8 mouse cellular contexts compared by ENCODE assay signal in the genomic region with DNA sequence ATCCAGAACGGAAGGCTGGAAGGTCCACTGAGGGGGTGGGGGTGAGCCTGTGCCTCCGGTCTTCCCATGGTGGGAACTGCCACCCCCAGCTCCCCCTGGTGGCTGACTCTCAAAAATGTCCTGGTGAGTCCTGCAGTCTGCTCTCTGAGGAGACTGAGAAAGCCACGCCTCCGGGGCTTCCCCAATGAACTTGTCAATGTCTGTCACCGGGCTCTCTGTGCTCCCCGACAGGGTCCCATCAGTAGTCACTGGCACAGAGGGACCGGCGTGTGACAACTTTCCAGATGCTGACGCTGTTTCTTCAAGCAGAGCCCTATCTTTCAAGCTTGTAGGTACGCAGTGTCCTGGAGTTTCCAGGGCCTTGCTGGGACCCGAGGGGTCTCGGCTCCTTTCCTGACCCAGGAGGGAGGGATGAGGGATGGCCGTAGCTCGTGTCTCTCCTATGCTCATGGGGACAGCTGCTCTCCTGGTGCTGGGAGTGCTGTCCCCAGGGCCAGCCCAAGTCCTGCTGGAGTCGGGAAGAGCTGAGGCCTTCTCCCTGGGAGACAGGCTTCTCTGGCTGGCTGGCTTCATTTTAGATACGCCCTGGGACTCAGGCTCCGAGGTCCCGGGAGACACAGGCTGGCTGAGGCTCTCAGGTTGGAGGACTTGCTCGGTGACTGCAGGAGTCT. TPM values are rescaled to one million over a fixed set of nuclear protein-coding genes. Genes with fewer than 3 reads are reported as not detected.
DNase-seq lines count a peak whose midpoint lies in the region; ATAC-seq lines count a peak whose summit lies in the region.

No protein-coding gene starts in this region.

- peak; percentile 53 for DNase-seq in 3T3-L1 (ENCODE audit: low read depth, low spot score)
- peak; percentile 84 for DNase-seq in adrenal gland, postnatal 25 days
- peak; percentile 92 to 93 for DNase-seq in heart, adult 18-20 months
- DNase-seq in kidney, adult 18-20 months = peak; percentile 75
- DNase-seq in spleen, postnatal 10 days (ENCODE audit: low spot score in 2 of 2) = peak; percentile 64 to 90

- H3K9ac ChIP-seq in embryonic facial prominence, embryonic 12.5 days = peak overlapping the region; percentile 12; the same call in 1 of the 2 replicates
- peak overlapping the region; percentile 39 for H3K9ac ChIP-seq in limb, embryonic 13.5 days
- H3K9ac ChIP-seq in midbrain, embryonic 15.5 days = no peak overlapping the region

- H3K4me1 ChIP-seq in embryonic facial prominence, embryonic 12.5 days = peaks cover 4% of the 10 kb centered on the region; the same call in 1 of the 2 replicates
- peaks cover 23% of the 10 kb centered on the region for H3K4me1 ChIP-seq in limb, embryonic 13.5 days
- peaks cover 15% of the 10 kb centered on the region for H3K4me1 ChIP-seq in midbrain, embryonic 15.5 days

- peak overlapping the region; percentile 48 for H3K4me2 ChIP-seq in embryonic facial prominence, embryonic 12.5 days (replicated peaks)
- peak overlapping the region; percentile 58 for H3K4me2 ChIP-seq in limb, embryonic 13.5 days (replicated peaks)
- peak overlapping the region; percentile 44 for H3K4me2 ChIP-seq in midbrain, embryonic 15.5 days

- WGBS in embryonic facial prominence, embryonic 12.5 days = 4% methylated on average over 19 of the region's 19 CpGs
- WGBS in limb, embryonic 13.5 days = 10% methylated on average over 19 of the region's 19 CpGs
- 2% methylated on average over 19 of the region's 19 CpGs for WGBS in midbrain, embryonic 15.5 days

- ATAC-seq in embryonic facial prominence, embryonic 12.5 days (ENCODE audit: insufficient number of reproducible peaks, insufficient read depth, low FRiP score, low TSS enrichment) = peak; percentile 74
- peak; percentile 72; the same call in 1 of the 2 replicates for ATAC-seq in limb, embryonic 13.5 days (ENCODE audit: low FRiP score, low read depth)
- ATAC-seq in midbrain, embryonic 15.5 days (replicated peaks) = peak; percentile 41

- 0 out of 2 replicates have a peak, but pooled peaks cover 4% of the 10 kb centered on the region for H3K27me3 ChIP-seq in embryonic facial prominence, embryonic 12.5 days
- H3K27me3 ChIP-seq in limb, embryonic 13.5 days = 0 out of 2 replicates have a peak, but pooled peaks cover 8% of the 10 kb centered on the region
- 0 out of 2 replicates have a peak, but pooled peaks cover 9% of the 10 kb centered on the region for H3K27me3 ChIP-seq in midbrain, embryonic 15.5 days (replicated peaks)

- peak overlapping the region; percentile 22 for H3K4me3 ChIP-seq in embryonic facial prominence, embryonic 12.5 days
- H3K4me3 ChIP-seq in limb, embryonic 13.5 days = peak overlapping the region; percentile 32
- peak overlapping the region; percentile 11; the same call in 1 of the 2 replicates for H3K4me3 ChIP-seq in midbrain, embryonic 15.5 days

- H3K27ac ChIP-seq in embryonic facial prominence, embryonic 12.5 days = no peak overlapping the region
- no peak overlapping the region for H3K27ac ChIP-seq in limb, embryonic 13.5 days
- no peak overlapping the region for H3K27ac ChIP-seq in midbrain, embryonic 15.5 days

- H3K9me3 ChIP-seq in embryonic facial prominence, embryonic 12.5 days = 0 out of 2 replicates have a peak, but pooled peaks cover 3% of the 10 kb centered on the region
- H3K9me3 ChIP-seq in limb, embryonic 13.5 days = no peaks in the 10 kb centered on the region
- no peaks in the 10 kb centered on the region for H3K9me3 ChIP-seq in midbrain, embryonic 15.5 days

- peaks cover 7% of the 10 kb centered on the region; the same call in 1 of the 2 replicates for H3K36me3 ChIP-seq in embryonic facial prominence, embryonic 12.5 days
- H3K36me3 ChIP-seq in limb, embryonic 13.5 days = peaks cover 19% of the 10 kb centered on the region
- no peaks in the 10 kb centered on the region for H3K36me3 ChIP-seq in midbrain, embryonic 15.5 days (replicated peaks)

RNA-seq across cellular contexts. Expression of gene 1810049J17Rik, which starts 54.1 kb away (rescaled TPM):
- not detected in 2 replicates for total RNA-seq in adrenal gland, postnatal 25 days (2021)
- 1.7 and 2.0 TPM in 2 replicates for polyA plus RNA-seq in embryonic facial prominence, embryonic 12.5 days (2016; fragmentation: Nextera tagmentation; extraction: Ambion mirVana)
- total RNA-seq in heart, adult 18-20 months (2021) = 1 to 10 TPM; 1.1 to 1.2 TPM
- 0.84 TPM in 1 of 2 replicates, not detected in the other for polyA plus RNA-seq in limb, embryonic 13.5 days (2015; fragmentation: Nextera tagmentation; extraction: Ambion mirVana)
- polyA plus RNA-seq in midbrain, embryonic 15.5 days (2015; fragmentation: Nextera tagmentation; extraction: Ambion mirVana) = 1.1 TPM in 2 replicates

RNA-seq across cellular contexts. Expression of gene Golph3, which starts 54.5 kb away (rescaled TPM):
- 132 and 135 TPM in 2 replicates for total RNA-seq in adrenal gland, postnatal 25 days (2021)
- polyA plus RNA-seq in embryonic facial prominence, embryonic 12.5 days (2016; fragmentation: Nextera tagmentation; extraction: Ambion mirVana) = 97.2 and 104 TPM in 2 replicates
- total RNA-seq in heart, adult 18-20 months (2021) = 10 to 100 TPM; 82.6 to 93.4 TPM
- polyA plus RNA-seq in limb, embryonic 13.5 days (2015; fragmentation: Nextera tagmentation; extraction: Ambion mirVana) = 84.1 and 91.9 TPM in 2 replicates
- 62.6 and 64.8 TPM in 2 replicates for polyA plus RNA-seq in midbrain, embryonic 15.5 days (2015; fragmentation: Nextera tagmentation; extraction: Ambion mirVana)
